In the genomic region with DNA sequence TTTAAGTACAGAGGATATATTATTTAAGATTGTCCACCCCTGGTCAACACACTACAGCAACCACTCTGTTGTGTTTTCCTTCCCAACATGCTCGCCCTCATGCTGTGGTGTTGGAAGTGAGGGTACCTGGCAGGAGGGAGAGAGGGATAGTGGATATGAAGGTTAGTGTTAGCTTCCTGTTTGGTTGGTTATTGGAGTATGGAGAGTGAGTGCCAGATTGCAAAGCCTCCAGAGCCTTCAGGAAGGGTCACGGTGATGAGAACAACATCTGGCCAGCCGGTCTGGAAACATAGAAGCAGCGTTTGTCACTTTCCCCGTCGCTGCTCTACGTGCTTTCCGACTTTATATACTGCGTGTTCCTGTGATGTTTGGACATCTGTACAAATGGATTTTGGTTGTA, we compare ENCODE assay signal across 25 mouse cellular contexts.
"Had no signal": no experiment of that assay in that cellular context is flagged by ENCODE, and none has a peak within 500 bp of the region (broad histone marks: within the 10 kb centered on the region; RNA-seq: fewer than 3 reads in every experiment).

No protein-coding gene starts in this region.

- H3K4me1 ChIP-seq: embryonic facial prominence, embryonic 12.5 days; forebrain, embryonic 10.5 days; forebrain, embryonic 12.5 days had no signal

- H3K4me3 ChIP-seq: embryonic facial prominence, embryonic 10.5 days; embryonic facial prominence, embryonic 12.5 days; embryonic facial prominence, embryonic 13.5 days; embryonic facial prominence, embryonic 15.5 days; erythroblast, embryonic 14.5 days; forebrain, embryonic 10.5 days; forebrain, embryonic 12.5 days; forebrain, embryonic 13.5 days; forebrain, embryonic 15.5 days; heart, adult 2 months; heart, embryonic 10.5 days had no signal

- H3K27ac ChIP-seq: embryonic facial prominence, embryonic 10.5 days; embryonic facial prominence, embryonic 12.5 days; embryonic facial prominence, embryonic 13.5 days; embryonic facial prominence, embryonic 15.5 days; forebrain, embryonic 10.5 days; forebrain, embryonic 12.5 days; forebrain, embryonic 13.5 days; forebrain, embryonic 15.5 days; heart, adult 2 months; heart, embryonic 10.5 days had no signal

- DNase-seq: cerebellum, adult 2 months; cerebellum, adult 8-10 months; cerebellum, adult 9-10 months; cerebellum, adult 9-11 months; cerebellum, postnatal 10 days; cerebellum, postnatal 14 days; cerebellum, postnatal 25 days; cerebellum, postnatal 36 days; embryo, embryonic 11 days; forebrain, postnatal 0 days; gastrocnemius, postnatal 10 days; gastrocnemius, postnatal 14 days; gastrocnemius, postnatal 25 days; gastrocnemius, postnatal 36 days; heart, adult 2 months had no signal
